Mouse (Mus musculus) forebrain, embryonic 13.5 days (tissue): ENCODE data around the gene Ifit1bl1. TPM values are rescaled to one million over a fixed set of nuclear protein-coding genes. Genes with fewer than 3 reads are reported as not detected.
"Not testable (repeated sequence)": the region's sequence is repeated elsewhere in the genome, so short reads cannot be mapped to it uniquely, and the experiment has no call there.

Experiments used
- ATAC-seq: fragments of 200-750 bp; cut with Nextera tagmentation; 2 replicates; pipeline ENCODE4 v1.8.0; 2017
- H3K27ac ChIP-seq: fragments of 300-500 bp; sonication (generic); 2 replicates; pipeline ENCODE4 v1.5.1; 2015; ENCODE audit warnings: inconsistent platforms, mild to moderate bottlenecking, moderate library complexity
- H3K27me3 ChIP-seq: fragments of 300-500 bp; sonication (generic); 2 replicates; pipeline ENCODE4 v1.6.1; 2015; ENCODE audit warnings: mild to moderate bottlenecking, inconsistent platforms
- H3K36me3 ChIP-seq: fragments of 300-500 bp; sonication (generic); 2 replicates; pipeline ENCODE4 v1.6.1; 2015; ENCODE audit warnings: mild to moderate bottlenecking, inconsistent platforms; ENCODE audit not compliant: poor library complexity, severe bottlenecking
- H3K4me1 ChIP-seq: fragments of 300-500 bp; sonication (generic); 2 replicates; pipeline ENCODE4 v1.6.1; 2015; ENCODE audit warnings: inconsistent platforms
- H3K4me2 ChIP-seq: fragments of 300-500 bp; sonication (generic); 2 replicates; pipeline ENCODE4 v1.6.1; 2015; ENCODE audit warnings: inconsistent platforms, mild to moderate bottlenecking, moderate library complexity
- H3K4me3 ChIP-seq: fragments of 300-500 bp; sonication (generic); 2 replicates; pipeline ENCODE4 v1.5.1; 2015; ENCODE audit warnings: mild to moderate bottlenecking, inconsistent platforms
- H3K9ac ChIP-seq: fragments of 300-500 bp; sonication (generic); 2 replicates; pipeline ENCODE4 v1.6.1; 2015; ENCODE audit warnings: mild to moderate bottlenecking, inconsistent platforms
- H3K9me3 ChIP-seq: fragments of 300-500 bp; sonication (generic); replicated peaks from 2 replicates; pipeline ENCODE4 v1.6.1; 2016; ENCODE audit warnings: inconsistent platforms
- WGBS: fragments of 180-500 bp; shearing (Covaris S2); methylation state at CpG from one replicate; pipeline ENCODE4 v1.1.7; 2015; 5-methylcytosine and 5-hydroxymethylcytosine counted together
- polyA plus RNA-seq: library from polyadenylated mRNA; unstranded; fragments of >200 nt; fragmentation: Nextera tagmentation; extraction: Ambion mirVana; gene quantifications from 2 replicates; pipeline ENCODE4 v1.2.1, GENCODE M21; 2015

Ifit1bl1 gene
- polyA plus RNA-seq, 1 experiment from 2014 or later = 0.36 TPM

GRCm38 (mm10) chr19:34612243-34613001 is 10.7 kb upstream of the Ifit1bl1 start:
- 88% methylated on average over 5 of the region's 11 CpGs for WGBS
- not testable (repeated sequence) for H3K4me1 ChIP-seq, H3K9me3 ChIP-seq, H3K27me3 ChIP-seq, ATAC-seq, H3K36me3 ChIP-seq, H3K4me2 ChIP-seq, H3K27ac ChIP-seq, H3K4me3 ChIP-seq, H3K9ac ChIP-seq

- 78% methylated on average over 3 of the region's 3 CpGs for WGBS
- not testable (repeated sequence) for H3K4me1 ChIP-seq, H3K4me2 ChIP-seq, ATAC-seq, H3K9me3 ChIP-seq, H3K36me3 ChIP-seq, H3K9ac ChIP-seq, H3K4me3 ChIP-seq, H3K27ac ChIP-seq, H3K27me3 ChIP-seq
Measured at GRCm38 (mm10) chr19:34610118-34610517, 8.4 kb upstream of the Ifit1bl1 start.

DNA sequence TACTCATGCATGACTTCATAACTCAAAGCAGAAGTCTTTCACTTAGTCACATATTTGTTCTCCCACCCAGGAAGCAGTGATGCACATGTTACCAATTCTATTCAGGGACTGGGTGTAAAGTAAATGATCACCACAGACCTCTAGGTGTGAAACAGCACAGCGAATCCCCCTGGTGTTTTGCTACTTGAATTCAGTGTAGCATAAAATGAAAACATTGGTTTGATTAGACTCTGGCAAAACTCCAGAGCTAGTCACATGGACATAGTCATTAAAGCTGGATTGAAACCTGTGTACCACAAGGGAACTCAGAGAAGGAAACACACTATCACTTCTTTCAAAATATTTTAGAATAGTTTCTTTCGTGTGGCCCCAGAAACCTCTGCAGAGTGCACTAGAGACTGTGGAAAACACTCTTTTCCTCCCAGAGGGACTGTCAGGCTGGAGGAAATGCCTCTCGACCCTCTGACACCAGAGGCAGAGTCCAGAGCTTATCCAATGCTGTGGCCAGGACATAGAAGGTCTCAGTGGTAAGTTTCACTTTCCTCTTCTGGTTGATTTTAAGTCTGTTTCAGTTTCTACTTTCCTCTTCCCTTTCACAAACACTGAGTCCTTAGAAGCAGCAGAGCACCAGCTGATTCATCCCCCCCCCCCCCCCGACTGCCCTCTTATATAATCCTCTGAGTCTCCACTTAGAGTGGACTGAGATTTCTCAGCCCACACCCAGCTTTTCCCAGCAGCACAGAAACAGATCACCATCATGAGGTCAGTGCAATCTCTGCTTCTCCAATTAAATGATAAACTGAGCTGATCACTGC is 5.7 kb upstream of the Ifit1bl1 start, which contains the start of gene Ifit3b:
TSS of gene Ifit3b (plus strand) at position 734 of the 815 bp plus-strand sequence.
- not testable (repeated sequence) for H3K9me3 ChIP-seq, H3K4me3 ChIP-seq, H3K9ac ChIP-seq, H3K36me3 ChIP-seq, H3K27me3 ChIP-seq, H3K4me2 ChIP-seq, H3K27ac ChIP-seq, H3K4me1 ChIP-seq
- WGBS = 56% methylated on average over 4 of the region's 4 CpGs
- peak; percentile 55 for ATAC-seq

DNA sequence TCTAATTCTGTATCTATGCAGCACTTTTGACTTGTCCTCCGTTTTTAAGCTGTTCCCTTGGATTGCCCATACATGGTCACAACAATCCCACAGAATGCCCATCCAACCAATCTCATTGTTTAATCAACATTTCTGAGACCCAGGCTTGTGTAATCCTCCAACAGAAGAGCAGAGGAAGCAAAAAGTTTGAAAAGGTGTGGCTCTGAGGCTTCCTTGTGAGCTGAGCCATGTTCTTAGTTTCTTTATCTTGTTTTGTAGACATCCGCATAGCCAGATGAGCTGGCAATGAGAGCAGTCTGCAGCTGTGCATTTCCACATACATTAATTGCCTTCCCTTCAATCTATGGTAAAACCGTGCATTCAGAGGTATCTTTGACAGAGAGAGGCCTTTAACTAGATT is 3.7 kb upstream of the Ifit1bl1 start:
- no peak overlapping the region for H3K4me2 ChIP-seq
- 0 out of 2 replicates have a peak, but pooled peaks cover 2% of the 10 kb centered on the region for H3K27me3 ChIP-seq
- no peak for ATAC-seq
- H3K4me3 ChIP-seq = no peak overlapping the region
- 86% methylated on average over 3 of the region's 3 CpGs for WGBS
- H3K4me1 ChIP-seq = no peaks in the 10 kb centered on the region
- no peaks in the 10 kb centered on the region for H3K36me3 ChIP-seq
- H3K9me3 ChIP-seq = no peaks in the 10 kb centered on the region
- no peak overlapping the region for H3K9ac ChIP-seq
- H3K27ac ChIP-seq = no peak overlapping the region

DNA sequence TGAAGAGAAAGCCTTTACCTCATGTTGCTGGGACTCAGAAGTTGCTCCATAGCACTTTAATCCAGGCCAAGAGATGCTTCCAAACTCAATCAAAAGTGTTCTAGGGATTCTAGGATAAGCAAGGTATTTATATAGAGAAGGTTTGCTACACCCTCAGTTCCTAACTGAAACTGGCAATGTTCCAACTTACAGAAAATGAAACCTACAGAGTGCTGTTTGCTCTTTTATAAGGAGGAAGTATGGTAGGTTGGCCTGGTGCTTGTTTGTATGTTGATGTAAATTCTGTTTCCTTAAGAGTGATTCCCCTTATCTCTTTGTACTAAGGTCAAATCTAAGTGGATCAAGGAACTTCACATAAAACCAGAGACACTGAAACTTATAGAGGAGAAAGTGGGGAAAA is 2.5 kb downstream of the Ifit1bl1 start:
- not testable (repeated sequence) for H3K9ac ChIP-seq

DNA sequence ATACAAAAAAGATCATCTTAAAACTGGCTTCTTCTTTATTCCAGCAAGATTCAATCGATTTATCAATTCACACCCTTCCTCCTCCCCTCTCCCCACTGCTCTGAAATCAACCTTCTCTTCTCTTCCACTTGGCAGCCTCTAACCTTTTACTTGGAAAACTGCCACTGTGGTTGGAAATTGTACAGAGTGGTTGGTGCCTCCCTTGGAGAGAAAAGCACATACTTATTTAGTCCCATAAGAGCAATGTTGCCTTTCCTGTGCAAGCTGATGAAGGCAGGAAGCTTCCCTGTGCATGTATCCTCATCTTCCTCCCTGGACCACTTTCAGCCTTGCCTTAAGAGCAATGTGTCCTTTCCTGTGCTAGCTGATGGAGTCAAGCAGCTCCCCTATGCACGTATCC is 3.4 kb downstream of the Ifit1bl1 start:
- Histone ChIP-seq H3K36me3 (no peaks in the 10 kb centered on the region), H3K27me3 (no peaks in the 10 kb centered on the region), H3K4me1 (no peaks in the 10 kb centered on the region), H3K9me3 (no peaks in the 10 kb centered on the region), H3K4me2 (no peak overlapping the region), H3K27ac (no peak overlapping the region), H3K9ac (no peak overlapping the region), H3K4me3 (no peak overlapping the region)
- ATAC-seq = no peak
- WGBS = 82% methylated on average over 2 of the region's 2 CpGs

More for the DNA sequence above, 2.5 kb downstream of the Ifit1bl1 start:
- ATAC-seq, H3K4me2 ChIP-seq, H3K27ac ChIP-seq, H3K9me3 ChIP-seq, H3K4me3 ChIP-seq, H3K4me1 ChIP-seq, H3K36me3 ChIP-seq, H3K27me3 ChIP-seq: not testable (repeated sequence)

DNA sequence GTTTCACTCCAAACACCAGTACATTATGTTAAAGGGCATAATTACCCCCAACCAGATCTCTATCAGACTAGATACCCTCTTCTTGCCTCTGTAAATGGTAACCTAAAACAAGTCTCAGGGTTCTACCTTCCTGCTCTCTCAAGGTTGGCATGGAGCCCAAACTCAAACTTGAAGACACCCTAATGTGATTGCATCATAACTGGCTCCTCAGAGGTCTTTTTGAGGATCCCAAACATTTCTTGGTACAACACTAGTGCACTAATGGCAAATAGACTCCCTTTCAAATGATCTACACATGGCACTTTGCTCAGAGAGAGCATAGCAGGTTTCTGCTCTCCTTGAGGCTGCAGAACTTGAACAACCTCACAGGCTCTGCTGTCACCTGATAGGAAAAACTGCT is 4.9 kb downstream of the Ifit1bl1 start:
- Histone ChIP-seq H3K4me3 (no peak overlapping the region), H3K27me3 (no peaks in the 10 kb centered on the region), H3K27ac (no peak overlapping the region), H3K36me3 (no peaks in the 10 kb centered on the region), H3K4me2 (no peak overlapping the region), H3K4me1 (no peaks in the 10 kb centered on the region), H3K9me3 (no peaks in the 10 kb centered on the region), H3K9ac (no peak overlapping the region)
- no peak for ATAC-seq

DNA sequence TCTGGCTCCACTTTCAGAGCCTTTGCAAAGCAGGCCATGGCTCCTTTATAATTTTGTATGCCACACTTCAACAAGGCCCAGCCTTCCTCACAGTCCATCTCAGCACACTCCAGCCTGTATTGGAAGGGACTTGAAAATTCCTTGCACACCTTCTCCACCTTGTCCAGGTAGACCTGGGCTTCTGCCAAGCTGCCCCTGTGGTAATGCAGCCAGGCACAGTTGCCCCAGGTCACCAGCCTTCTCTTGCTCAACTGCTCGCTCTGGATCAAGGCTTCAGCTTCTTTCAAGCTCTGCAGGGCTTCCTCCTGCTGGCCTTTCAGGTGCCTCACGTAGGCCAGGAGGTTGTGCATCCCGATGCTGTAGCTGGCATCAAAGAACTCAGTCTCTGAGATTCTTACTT is 7.2 kb downstream of the Ifit1bl1 start:
- H3K36me3 ChIP-seq, H3K4me1 ChIP-seq, H3K27me3 ChIP-seq, H3K4me3 ChIP-seq, H3K9me3 ChIP-seq, H3K9ac ChIP-seq, H3K27ac ChIP-seq, H3K4me2 ChIP-seq, ATAC-seq: not testable (repeated sequence)
- WGBS = 82% methylated on average over 3 of the region's 3 CpGs

DNA sequence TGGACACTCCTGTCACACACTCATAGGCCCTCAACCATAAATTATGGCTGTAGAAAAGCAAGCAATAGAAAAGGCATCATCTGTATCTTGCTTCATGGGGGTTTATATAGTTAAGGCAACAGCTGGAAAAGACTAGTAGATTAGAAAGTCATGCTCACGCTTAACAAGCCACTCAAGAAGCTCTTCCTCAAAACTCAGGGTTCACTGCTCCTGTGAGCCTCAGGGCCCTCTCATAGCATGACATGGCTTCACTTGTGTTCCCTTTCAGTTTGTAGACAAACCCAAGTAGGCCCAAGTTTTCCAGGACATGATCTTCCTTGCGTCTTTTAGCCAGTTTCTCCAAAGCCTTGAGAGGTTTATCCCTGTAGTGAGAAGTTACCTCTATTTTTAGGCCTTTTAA is 8.3 kb downstream of the Ifit1bl1 start:
- Histone ChIP-seq H3K4me2 (no peak overlapping the region), H3K27ac (no peak overlapping the region), H3K27me3 (no peaks in the 10 kb centered on the region), H3K9ac (no peak overlapping the region), H3K4me3 (no peak overlapping the region), H3K9me3 (no peaks in the 10 kb centered on the region), H3K4me1 (no peaks in the 10 kb centered on the region), H3K36me3 (no peaks in the 10 kb centered on the region)
- ATAC-seq = no peak
- WGBS = 91% methylated on average over 2 of the region's 2 CpGs

GRCm38 (mm10) chr19:34588959-34589358 is 12.8 kb downstream of the Ifit1bl1 start:
- Histone ChIP-seq H3K27ac (no peak overlapping the region), H3K4me2 (no peak overlapping the region)
- ATAC-seq = no peak

GRCm38 (mm10) chr19:34587898-34588692 is 13.7 kb downstream of the Ifit1bl1 start:
- H3K4me1 ChIP-seq, H3K27ac ChIP-seq, H3K4me2 ChIP-seq, H3K27me3 ChIP-seq, H3K9ac ChIP-seq, H3K36me3 ChIP-seq, H3K9me3 ChIP-seq, H3K4me3 ChIP-seq, ATAC-seq: not testable (repeated sequence)
- 90% methylated on average over 8 of the region's 12 CpGs for WGBS

More at GRCm38 (mm10) chr19:34588959-34589358, 12.8 kb downstream of the Ifit1bl1 start:
- Histone ChIP-seq H3K9me3 (no peaks in the 10 kb centered on the region), H3K4me1 (no peaks in the 10 kb centered on the region), H3K27me3 (no peaks in the 10 kb centered on the region), H3K4me3 (no peak overlapping the region), H3K36me3 (no peaks in the 10 kb centered on the region), H3K9ac (no peak overlapping the region)
